Mouse (Mus musculus) liver, adult 2 months (tissue): ENCODE data around the gene Rmnd5a.

Source experiments
- CTCF ChIP-seq: fragments of 200-500 bp; IDR thresholded peaks from 2 replicates; pipeline ENCODE4 v1.5.1; 2011; ENCODE audit warnings: low read depth, low read length, control low read depth
- POLR2A ChIP-seq: fragments of 200-500 bp; IDR thresholded peaks from 2 replicates; pipeline ENCODE4 v1.6.1; 2011; ENCODE audit warnings: low read length, control low read depth; ENCODE audit not compliant: insufficient read depth; ENCODE audit errors: extremely low read depth

GRCm38 (mm10) chr6:71480136-71480535 is 39.7 kb upstream of the Rmnd5a start:
- TF ChIP-seq CTCF = no peak
- no peak for TF ChIP-seq POLR2A
